Mouse (Mus musculus): ENCODE data around the gene Apoc4. TPM values are rescaled to one million over a fixed set of nuclear protein-coding genes. Genes with fewer than 3 reads are reported as not detected.
A peak's percentile ranks its signal among the peaks of the same experiment; 100 is the strongest.

The Apoc4 gene
- polyA plus RNA-seq, 1 experiment from 2014 or later, result 8.3 TPM

GRCm38 (mm10) chr7:19701069-19701761 lies 19.9 kb upstream of the Apoc4 start:
- ATAC-seq, result peak; percentile 95
- Histone ChIP-seq H3K9me3 (ENCODE audit: control insufficient read depth, low read length) (no peaks in the 10 kb centered on the region; the same call in 1 of the 2 replicates), H3K4me3 (ENCODE audit: low read length) (no peak overlapping the region), H3K27me3 (replicated peaks; ENCODE audit: control insufficient read depth, insufficient read depth, low read length) (no peaks in the 10 kb centered on the region), H3K4me2 (ENCODE audit: low read depth, low read length) (peak overlapping the region; percentile 30; the same call in 1 of the 2 replicates), H3K9ac (ENCODE audit: low read depth, low read length) (peak overlapping the region; percentile 59), H3K4me1 (ENCODE audit: control insufficient read depth, insufficient read depth, low read length) (peaks cover 38% of the 10 kb centered on the region), H3K27ac (ENCODE audit: low read length) (peak overlapping the region; percentile 83), H3K36me3 (ENCODE audit: control insufficient read depth, insufficient read depth, low read length) (peaks cover 8% of the 10 kb centered on the region; the same call in 1 of the 2 replicates)
- WGBS, result 30% methylated on average over 22 of the region's 22 CpGs

- ATAC-seq, result peak; percentile 57
- Histone ChIP-seq H3K9ac (ENCODE audit: low read depth, low read length) (peak overlapping the region; percentile 42; the same call in 1 of the 2 replicates), H3K36me3 (ENCODE audit: control insufficient read depth, insufficient read depth, low read length) (peaks cover 8% of the 10 kb centered on the region; the same call in 1 of the 2 replicates), H3K27ac (ENCODE audit: low read length) (peak overlapping the region; percentile 83), H3K9me3 (ENCODE audit: control insufficient read depth, low read length) (no peaks in the 10 kb centered on the region; the same call in 1 of the 2 replicates), H3K4me2 (ENCODE audit: low read depth, low read length) (peak overlapping the region; percentile 30; the same call in 1 of the 2 replicates), H3K27me3 (replicated peaks; ENCODE audit: control insufficient read depth, insufficient read depth, low read length) (no peaks in the 10 kb centered on the region), H3K4me3 (ENCODE audit: low read length) (no peak overlapping the region), H3K4me1 (ENCODE audit: control insufficient read depth, insufficient read depth, low read length) (peaks cover 38% of the 10 kb centered on the region)
- 48% methylated on average over 12 of the region's 12 CpGs for WGBS
Measured at GRCm38 (mm10) chr7:19700299-19701068, 19.2 kb upstream of the Apoc4 start.

GRCm38 (mm10) chr7:19699827-19700148 lies 18.5 kb upstream of the Apoc4 start:
- 84% methylated on average over 4 of the region's 4 CpGs for WGBS
- no peaks in the 10 kb centered on the region for H3K27me3 ChIP-seq (replicated peaks; ENCODE audit: control insufficient read depth, insufficient read depth, low read length)
- ATAC-seq, result no peak
- no peaks in the 10 kb centered on the region; the same call in 1 of the 2 replicates for H3K9me3 ChIP-seq (ENCODE audit: control insufficient read depth, low read length)
- H3K4me2 ChIP-seq (ENCODE audit: low read depth, low read length), result no peak overlapping the region
- H3K4me3 ChIP-seq (ENCODE audit: low read length), result no peak overlapping the region
- peak overlapping the region; percentile 83; the same call in 1 of the 2 replicates for H3K27ac ChIP-seq (ENCODE audit: low read length)
- peaks cover 8% of the 10 kb centered on the region; the same call in 1 of the 2 replicates for H3K36me3 ChIP-seq (ENCODE audit: control insufficient read depth, insufficient read depth, low read length)
- H3K4me1 ChIP-seq (ENCODE audit: control insufficient read depth, insufficient read depth, low read length), result peaks cover 40% of the 10 kb centered on the region
- H3K9ac ChIP-seq (ENCODE audit: low read depth, low read length), result no peak overlapping the region

- ATAC-seq, result no peak
- Histone ChIP-seq H3K4me3 (ENCODE audit: low read length) (peak within 1 kb of the TSS; percentile 37), H3K36me3 (ENCODE audit: control insufficient read depth, insufficient read depth, low read length) (peaks cover 8% of the 10 kb centered on the region; the same call in 1 of the 2 replicates), H3K4me1 (ENCODE audit: control insufficient read depth, insufficient read depth, low read length) (peaks cover 45% of the 10 kb centered on the region), H3K9me3 (ENCODE audit: control insufficient read depth, low read length) (no peaks in the 10 kb centered on the region; the same call in 1 of the 2 replicates), H3K27ac (ENCODE audit: low read length) (peak within 1 kb of the TSS; percentile 83; the same call in 1 of the 2 replicates), H3K9ac (ENCODE audit: low read depth, low read length) (peak within 1 kb of the TSS; percentile 60), H3K4me2 (ENCODE audit: low read depth, low read length) (peak within 1 kb of the TSS; percentile 59), H3K27me3 (replicated peaks; ENCODE audit: control insufficient read depth, insufficient read depth, low read length) (no peaks in the 10 kb centered on the region)
- 5% methylated on average over 20 of the region's 20 CpGs for WGBS
Measured at GRCm38 (mm10) chr7:19698907-19699826, 17.9 kb upstream of the Apoc4 start, which contains the start of gene Apoe. TSS of gene Apoe (minus strand) at chr7:19699188.

- ATAC-seq, result no peak
- 5% methylated on average over 28 of the region's 28 CpGs for WGBS
- peak overlapping the region; percentile 59 for H3K4me2 ChIP-seq (ENCODE audit: low read depth, low read length)
- H3K27ac ChIP-seq (ENCODE audit: low read length), result no peak overlapping the region
- no peaks in the 10 kb centered on the region; the same call in 1 of the 2 replicates for H3K9me3 ChIP-seq (ENCODE audit: control insufficient read depth, low read length)
- H3K4me3 ChIP-seq (ENCODE audit: low read length), result peak overlapping the region; percentile 37
- H3K27me3 ChIP-seq (replicated peaks; ENCODE audit: control insufficient read depth, insufficient read depth, low read length), result no peaks in the 10 kb centered on the region
- peak overlapping the region; percentile 60 for H3K9ac ChIP-seq (ENCODE audit: low read depth, low read length)
- H3K36me3 ChIP-seq (ENCODE audit: control insufficient read depth, insufficient read depth, low read length), result peaks cover 8% of the 10 kb centered on the region; the same call in 1 of the 2 replicates
- H3K4me1 ChIP-seq (ENCODE audit: control insufficient read depth, insufficient read depth, low read length), result peaks cover 54% of the 10 kb centered on the region
Measured at GRCm38 (mm10) chr7:19697949-19698906, 16.9 kb upstream of the Apoc4 start.

- Histone ChIP-seq H3K4me3 (ENCODE audit: low read length) (no peak overlapping the region), H3K4me2 (ENCODE audit: low read depth, low read length) (no peak overlapping the region), H3K27ac (ENCODE audit: low read length) (no peak overlapping the region), H3K36me3 (ENCODE audit: control insufficient read depth, insufficient read depth, low read length) (0 out of 2 replicates have a peak, but pooled peaks cover 6% of the 10 kb centered on the region), H3K9me3 (ENCODE audit: control insufficient read depth, low read length) (no peaks in the 10 kb centered on the region; the same call in 1 of the 2 replicates), H3K4me1 (ENCODE audit: control insufficient read depth, insufficient read depth, low read length) (peaks cover 61% of the 10 kb centered on the region), H3K27me3 (replicated peaks; ENCODE audit: control insufficient read depth, insufficient read depth, low read length) (no peaks in the 10 kb centered on the region), H3K9ac (ENCODE audit: low read depth, low read length) (no peak overlapping the region)
- WGBS, result 93% methylated on average over 34 of the region's 34 CpGs
- ATAC-seq, result no peak
Measured at GRCm38 (mm10) chr7:19696336-19696873, 15.1 kb upstream of the Apoc4 start.

- WGBS, result 79% methylated on average over 6 of the region's 6 CpGs
- ATAC-seq, result no peak
- H3K27me3 ChIP-seq (replicated peaks; ENCODE audit: control insufficient read depth, insufficient read depth, low read length), result no peaks in the 10 kb centered on the region
- no peak overlapping the region for H3K4me3 ChIP-seq (ENCODE audit: low read length)
- peaks cover 58% of the 10 kb centered on the region for H3K4me1 ChIP-seq (ENCODE audit: control insufficient read depth, insufficient read depth, low read length)
- H3K4me2 ChIP-seq (ENCODE audit: low read depth, low read length), result no peak overlapping the region
- H3K9me3 ChIP-seq (ENCODE audit: control insufficient read depth, low read length), result no peaks in the 10 kb centered on the region; the same call in 1 of the 2 replicates
- no peak overlapping the region for H3K9ac ChIP-seq (ENCODE audit: low read depth, low read length)
- H3K36me3 ChIP-seq (ENCODE audit: control insufficient read depth, insufficient read depth, low read length), result 0 out of 2 replicates have a peak, but pooled peaks cover 4% of the 10 kb centered on the region
- H3K27ac ChIP-seq (ENCODE audit: low read length), result no peak overlapping the region
Measured at GRCm38 (mm10) chr7:19695881-19696280, 14.6 kb upstream of the Apoc4 start.

GRCm38 (mm10) chr7:19695213-19695594 lies 13.9 kb upstream of the Apoc4 start:
- 27% methylated on average over 8 of the region's 8 CpGs for WGBS

More at GRCm38 (mm10) chr7:19695213-19695594, 13.9 kb upstream of the Apoc4 start:
- Histone ChIP-seq H3K9me3 (ENCODE audit: control insufficient read depth, low read length) (no peaks in the 10 kb centered on the region; the same call in 1 of the 2 replicates), H3K9ac (ENCODE audit: low read depth, low read length) (peak overlapping the region; percentile 35; the same call in 1 of the 2 replicates), H3K4me1 (ENCODE audit: control insufficient read depth, insufficient read depth, low read length) (peaks cover 51% of the 10 kb centered on the region), H3K27me3 (replicated peaks; ENCODE audit: control insufficient read depth, insufficient read depth, low read length) (no peaks in the 10 kb centered on the region), H3K36me3 (ENCODE audit: control insufficient read depth, insufficient read depth, low read length) (0 out of 2 replicates have a peak, but pooled peaks cover 4% of the 10 kb centered on the region), H3K27ac (ENCODE audit: low read length) (peak overlapping the region; percentile 75), H3K4me3 (ENCODE audit: low read length) (no peak overlapping the region), H3K4me2 (ENCODE audit: low read depth, low read length) (no peak overlapping the region)
- ATAC-seq, result no peak
